8 mouse cellular contexts compared by ENCODE assay signal in the genomic region with DNA sequence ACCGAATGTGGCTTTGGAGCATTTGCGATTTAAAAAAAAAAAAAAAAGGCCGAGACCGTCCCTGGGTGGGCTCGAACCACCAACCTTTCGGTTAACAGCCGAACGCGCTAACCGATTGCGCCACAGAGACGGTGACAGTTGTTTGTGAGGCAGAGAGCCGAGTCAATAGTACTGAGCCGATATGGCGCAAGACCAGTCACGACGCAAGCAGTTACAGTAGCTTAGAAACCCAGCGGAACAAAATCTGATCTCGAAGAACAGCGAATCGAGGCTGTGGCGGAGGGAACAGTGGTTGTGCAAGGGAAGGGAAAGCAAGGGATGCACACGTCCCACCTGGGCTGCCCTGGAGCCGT. TPM values are rescaled to one million over a fixed set of nuclear protein-coding genes. Genes with fewer than 3 reads are reported as not detected.
DNase-seq lines count a peak whose midpoint lies in the region; ATAC-seq and TF ChIP-seq lines count a peak whose summit lies in the region.

No protein-coding gene starts in this region.

- H3K36me3 ChIP-seq in ES-E14 (ENCODE audit: control insufficient read depth, insufficient read depth, low read length, poor library complexity, severe bottlenecking) = peaks cover 22% of the 10 kb centered on the region
- peaks cover 16% of the 10 kb centered on the region for H3K36me3 ChIP-seq in forebrain, embryonic 15.5 days
- H3K36me3 ChIP-seq in lung, postnatal 0 days (ENCODE audit: insufficient read depth, low read length) = no peaks in the 10 kb centered on the region; the same call in 1 of the 2 replicates

- no peaks in the 10 kb centered on the region for H3K9me3 ChIP-seq in ES-E14 (ENCODE audit: control insufficient read depth, insufficient read depth, low read depth, low read length)
- no peaks in the 10 kb centered on the region for H3K9me3 ChIP-seq in forebrain, embryonic 15.5 days
- no peaks in the 10 kb centered on the region for H3K9me3 ChIP-seq in lung, postnatal 0 days (ENCODE audit: low read length)

- H3K4me2 ChIP-seq in forebrain, embryonic 15.5 days (replicated peaks) = peak overlapping the region; percentile 74
- peak overlapping the region; percentile 77 for H3K4me2 ChIP-seq in lung, postnatal 0 days (replicated peaks; ENCODE audit: low read depth, low read length)

- no peaks in the 10 kb centered on the region for H3K27me3 ChIP-seq in forebrain, embryonic 15.5 days
- H3K27me3 ChIP-seq in lung, postnatal 0 days (replicated peaks; ENCODE audit: insufficient read depth, low read length) = no peaks in the 10 kb centered on the region

- no peak for TF ChIP-seq CTCF in lung, postnatal 0 days (IDR thresholded peaks at IDR 0.05)

- DNase-seq in ES-E14 (ENCODE audit: low read depth, low spot score) = no peak
- DNase-seq in cerebellum, adult 11-12 months = peak; percentile 88
- DNase-seq in heart, postnatal 4 days = peak; percentile 94
- peak; percentile 89 for DNase-seq in layer of hippocampus, adult 9-10 months (ENCODE audit: low spot score)
- DNase-seq in lung, postnatal 0 days (ENCODE audit: low spot score) = peak; percentile 95
- DNase-seq in ovary, postnatal 10 days (ENCODE audit: low spot score) = peak; percentile 94
- peak; percentile 91 for DNase-seq in thymus, postnatal 0 days (ENCODE audit: low spot score)

- peak overlapping the region; percentile 43 for H3K9ac ChIP-seq in ES-E14 (ENCODE audit: insufficient read depth, low read depth, low read length, poor library complexity, severe bottlenecking)
- peak overlapping the region; percentile 59 for H3K9ac ChIP-seq in forebrain, embryonic 15.5 days (replicated peaks)
- peak overlapping the region; percentile 32 for H3K9ac ChIP-seq in lung, postnatal 0 days (replicated peaks; ENCODE audit: low read depth)

- peaks cover 1 to 11% of the 10 kb centered on the region in 2 experiments; a peak in 1 of 4 replicates for H3K4me1 ChIP-seq in ES-E14 (ENCODE audit: control insufficient read depth in 2 of 2, insufficient read depth in 2 of 2, low read length in 2 of 2, poor library complexity in 1 of 2)
- H3K4me1 ChIP-seq in forebrain, embryonic 15.5 days = peaks cover 34% of the 10 kb centered on the region
- H3K4me1 ChIP-seq in lung, postnatal 0 days (ENCODE audit: insufficient read depth, low read depth, low read length) = peaks cover 21% of the 10 kb centered on the region

- peak overlapping the region; percentile 62 to 99 for H3K4me3 ChIP-seq in ES-E14 (ENCODE audit: insufficient read depth in 1 of 2, low read depth in 1 of 2, low read length in 2 of 2, poor library complexity in 1 of 2, severe bottlenecking in 1 of 2)
- H3K4me3 ChIP-seq in forebrain, embryonic 15.5 days = peak overlapping the region; percentile 89
- H3K4me3 ChIP-seq in lung, postnatal 0 days (ENCODE audit: low read depth, low read length) = peak overlapping the region; percentile 66

- WGBS in forebrain, embryonic 15.5 days = under 1% methylated on average over 24 of the region's 24 CpGs
- under 1% methylated on average over 24 of the region's 24 CpGs for WGBS in lung, postnatal 0 days

- no peak overlapping the region for H3K27ac ChIP-seq in ES-E14 (ENCODE audit: insufficient read depth, low read depth, low read length, poor library complexity, severe bottlenecking)
- H3K27ac ChIP-seq in forebrain, embryonic 15.5 days (replicated peaks) = peak overlapping the region; percentile 88
- peak overlapping the region; percentile 89 for H3K27ac ChIP-seq in lung, postnatal 0 days (ENCODE audit: low read length)

- in situ Hi-C loops in ES-E14 (cut with MboI; ENCODE audit: low sequenced_read_pairs in 2 of 2, unreplicated experiment in 2 of 2) = no loop called here

- peak; percentile 4; the same call in 1 of the 2 replicates for ATAC-seq in forebrain, embryonic 15.5 days (replicated peaks)
- peak; percentile 36 for ATAC-seq in lung, postnatal 0 days

- TF ChIP-seq EP300 in lung, postnatal 0 days (IDR thresholded peaks at IDR 0.05) = no peak

TF ChIP-seq in ES-E14, 5 proteins besides CTCF, POLR2A, EP300 and RAD21:
- TF ChIP-seq CHD2 (IDR thresholded peaks at IDR 0.05; ENCODE audit: low read depth, low read length) (no peak), MAFK (IDR thresholded peaks at IDR 0.05; ENCODE audit: insufficient read depth, low read depth, low read length) (peak; percentile 88), ZC3H11A (IDR thresholded peaks at IDR 0.05; ENCODE audit: borderline replicate concordance, low read depth, low read length) (no peak), ZNF384 (IDR thresholded peaks at IDR 0.05; ENCODE audit: low read depth, low read length) (peak; percentile 91), HCFC1 (IDR thresholded peaks at IDR 0.05; ENCODE audit: borderline replicate concordance, insufficient read depth, low read length) (no peak)

RNA-seq across cellular contexts. Expression of gene Psmb3, which starts 0.8 kb away (rescaled TPM):
- total RNA-seq in ES-E14 (2012; rRNA removed) = 522 and 677 TPM in 2 replicates
- 460 and 475 TPM in 2 replicates for polyA plus RNA-seq in forebrain, embryonic 15.5 days (2015; fragmentation: Nextera tagmentation; extraction: Ambion mirVana)
- 100 to 1,000 TPM; 186 to 196 TPM for total RNA-seq in heart, postnatal 4 days (2021)
- polyA plus RNA-seq in lung, postnatal 0 days (2015; fragmentation: Nextera tagmentation; extraction: Ambion mirVana) = 350 and 419 TPM in 2 replicates
- polyA plus RNA-seq in thymus, postnatal 0 days (2015; fragmentation: Nextera tagmentation; extraction: Ambion mirVana) = 711 and 747 TPM in 2 replicates

RNA-seq across cellular contexts. Expression of gene Pcgf2, which starts 2.1 kb away (rescaled TPM):
- total RNA-seq in ES-E14 (2012; rRNA removed) = 20.1 and 28.4 TPM in 2 replicates
- polyA plus RNA-seq in forebrain, embryonic 15.5 days (2015; fragmentation: Nextera tagmentation; extraction: Ambion mirVana) = 18.1 and 18.8 TPM in 2 replicates
- total RNA-seq in heart, postnatal 4 days (2021) = 10 to 100 TPM; 31.3 to 31.8 TPM
- 10.5 TPM in 2 replicates for polyA plus RNA-seq in lung, postnatal 0 days (2015; fragmentation: Nextera tagmentation; extraction: Ambion mirVana)
- polyA plus RNA-seq in thymus, postnatal 0 days (2015; fragmentation: Nextera tagmentation; extraction: Ambion mirVana) = 4.8 and 5.4 TPM in 2 replicates

RNA-seq across cellular contexts. Expression of gene Cisd3, which starts 16.7 kb away (rescaled TPM):
- total RNA-seq in ES-E14 (2012; rRNA removed) = 49.9 and 66.0 TPM in 2 replicates
- 17.4 and 19.5 TPM in 2 replicates for polyA plus RNA-seq in forebrain, embryonic 15.5 days (2015; fragmentation: Nextera tagmentation; extraction: Ambion mirVana)
- 10 to 100 TPM; 96.7 to 98.0 TPM for total RNA-seq in heart, postnatal 4 days (2021)
- polyA plus RNA-seq in lung, postnatal 0 days (2015; fragmentation: Nextera tagmentation; extraction: Ambion mirVana) = 59.1 and 63.8 TPM in 2 replicates
- polyA plus RNA-seq in thymus, postnatal 0 days (2015; fragmentation: Nextera tagmentation; extraction: Ambion mirVana) = 35.0 and 40.4 TPM in 2 replicates

RNA-seq across cellular contexts. Expression of gene Mllt6, which starts 39.2 kb away (rescaled TPM):
- 113 and 142 TPM in 2 replicates for total RNA-seq in ES-E14 (2012; rRNA removed)
- polyA plus RNA-seq in forebrain, embryonic 15.5 days (2015; fragmentation: Nextera tagmentation; extraction: Ambion mirVana) = 4.3 and 4.7 TPM in 2 replicates
- 10 to 100 TPM; 50.2 to 51.1 TPM for total RNA-seq in heart, postnatal 4 days (2021)
- 3.0 and 3.5 TPM in 2 replicates for polyA plus RNA-seq in lung, postnatal 0 days (2015; fragmentation: Nextera tagmentation; extraction: Ambion mirVana)
- 1.9 and 2.4 TPM in 2 replicates for polyA plus RNA-seq in thymus, postnatal 0 days (2015; fragmentation: Nextera tagmentation; extraction: Ambion mirVana)

RNA-seq across cellular contexts. Expression of gene Pip4k2b, which starts 42.1 kb away (rescaled TPM):
- total RNA-seq in ES-E14 (2012; rRNA removed) = 26.5 and 31.3 TPM in 2 replicates
- polyA plus RNA-seq in forebrain, embryonic 15.5 days (2015; fragmentation: Nextera tagmentation; extraction: Ambion mirVana) = 4.1 and 4.8 TPM in 2 replicates
- total RNA-seq in heart, postnatal 4 days (2021) = 10 to 100 TPM; 19.8 to 21.5 TPM
- polyA plus RNA-seq in lung, postnatal 0 days (2015; fragmentation: Nextera tagmentation; extraction: Ambion mirVana) = 0.86 and 1.3 TPM in 2 replicates
- polyA plus RNA-seq in thymus, postnatal 0 days (2015; fragmentation: Nextera tagmentation; extraction: Ambion mirVana) = 2.5 and 2.6 TPM in 2 replicates
